Mouse (Mus musculus) hindbrain, embryonic 14.5 days (tissue): ENCODE measurements around the gene Tshb. TPM values are rescaled to one million over a fixed set of nuclear protein-coding genes. Genes with fewer than 3 reads are reported as not detected.

Experiments used
- ATAC-seq: fragments of 200-750 bp; cut with Nextera tagmentation; 2 replicates; pipeline ENCODE4 v1.8.0; 2017; ENCODE audit warnings: moderate number of reproducible peaks, mild to moderate bottlenecking, moderate TSS enrichment, moderate library complexity; ENCODE audit not compliant: low FRiP score
- DNase-seq: peaks from one replicate; pipeline ENCODE4 v3.0.0-alpha.2; 2015; ENCODE audit warnings: low spot score
- H3K27ac ChIP-seq: fragments of 300-500 bp; sonication (generic); 2 replicates; pipeline ENCODE4 v1.5.1; 2014; ENCODE audit warnings: mild to moderate bottlenecking, moderate library complexity
- H3K27me3 ChIP-seq: fragments of 300-500 bp; sonication (generic); 2 replicates; pipeline ENCODE4 v1.6.1; 2014; ENCODE audit warnings: mild to moderate bottlenecking, low read length, mixed read lengths; ENCODE audit not compliant: control insufficient read depth, insufficient read depth
- H3K36me3 ChIP-seq: fragments of 300-500 bp; sonication (generic); replicated peaks from 2 replicates; pipeline ENCODE4 v1.6.1; 2014; ENCODE audit not compliant: control insufficient read depth, insufficient read depth
- H3K4me1 ChIP-seq: fragments of 300-500 bp; sonication (generic); replicated peaks from 2 replicates; pipeline ENCODE4 v1.6.1; 2014; ENCODE audit warnings: antibody characterized with exemption, low read length, mixed read lengths; ENCODE audit not compliant: control insufficient read depth, insufficient read depth
- H3K4me2 ChIP-seq: fragments of 300-500 bp; sonication (generic); replicated peaks from 2 replicates; pipeline ENCODE4 v1.6.1; 2014; ENCODE audit warnings: mild to moderate bottlenecking, moderate library complexity
- H3K4me3 ChIP-seq: fragments of 300-500 bp; sonication (generic); replicated peaks from 2 replicates; pipeline ENCODE4 v1.5.1; 2014; ENCODE audit warnings: mild to moderate bottlenecking, low read length
- H3K9ac ChIP-seq: fragments of 300-500 bp; sonication (generic); 2 replicates; pipeline ENCODE4 v1.6.1; 2014
- H3K9me3 ChIP-seq: fragments of 300-500 bp; sonication (generic); 2 replicates; pipeline ENCODE4 v1.6.1; 2016; ENCODE audit warnings: low read length; ENCODE audit not compliant: control insufficient read depth
- WGBS: fragments of 180-500 bp; shearing (Covaris S2); extraction: QIAGEN DNeasy Blood & Tissue Kit; methylation state at CpG from one replicate; pipeline ENCODE4 v1.1.7; 2014; 5-methylcytosine and 5-hydroxymethylcytosine counted together
- polyA plus RNA-seq: library from polyadenylated mRNA; unstranded; fragments of >200 nt; fragmentation: Nextera tagmentation; extraction: Ambion mirVana; gene quantifications from 2 replicates; pipeline ENCODE4 v1.2.1, GENCODE M21; 2014

The Tshb gene
- polyA plus RNA-seq, 1 experiment from 2014 or later, result 0.31 TPM

DNA sequence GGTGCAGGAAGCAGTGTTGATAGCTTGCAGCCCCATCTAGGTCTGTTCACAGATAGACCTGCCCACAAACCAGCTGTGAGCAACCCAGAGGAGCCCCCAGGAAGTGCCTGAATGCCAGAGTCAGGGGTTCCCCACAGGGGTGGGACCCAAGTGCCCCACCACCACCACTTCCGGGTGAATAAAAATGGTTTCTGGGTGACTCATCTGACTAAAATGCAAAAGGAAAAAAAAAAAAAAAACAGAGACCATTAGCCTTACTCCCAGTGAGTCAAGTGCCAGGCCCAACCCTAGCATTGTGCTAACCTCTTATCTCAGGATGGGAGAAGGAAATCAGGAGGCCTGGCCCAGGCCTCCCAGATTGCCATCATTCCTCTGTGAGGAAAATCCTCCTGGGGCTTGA, 26.7 kb downstream of the Tshb start:
- H3K36me3 ChIP-seq, result peaks cover 20% of the 10 kb centered on the region
- H3K4me3 ChIP-seq, result no peak overlapping the region
- WGBS, result 79% methylated on average over 1 of the region's 1 CpGs

DNA sequence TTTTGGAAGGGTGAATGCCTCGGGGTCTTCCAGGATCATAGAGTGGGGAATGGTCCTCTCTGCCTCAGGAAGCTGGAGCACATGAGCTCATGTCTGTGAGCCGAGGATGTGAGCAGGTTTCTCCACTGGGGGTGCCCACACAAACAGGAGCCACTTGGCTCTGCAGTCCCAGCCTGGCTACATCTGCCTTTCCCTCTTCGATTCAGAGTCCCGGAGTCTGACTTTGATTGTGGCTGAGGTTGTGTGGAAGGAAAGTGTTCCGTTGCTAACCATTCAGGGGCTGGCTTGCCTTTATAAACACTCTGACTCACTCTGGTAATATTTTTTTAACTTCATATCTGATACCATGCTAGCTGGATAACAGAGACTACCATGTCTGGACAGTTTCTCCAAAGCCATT, 30.1 kb downstream of the Tshb start:
- no peak overlapping the region for H3K9ac ChIP-seq
- ATAC-seq (no peak), DNase-seq (no peak)
- H3K27me3 ChIP-seq, result no peaks in the 10 kb centered on the region
- H3K36me3 ChIP-seq, result 0 out of 2 replicates have a peak, but pooled peaks cover 5% of the 10 kb centered on the region
- H3K9me3 ChIP-seq, result no peaks in the 10 kb centered on the region
- no peak overlapping the region for H3K4me2 ChIP-seq
- 86% methylated on average over 5 of the region's 5 CpGs for WGBS
- no peaks in the 10 kb centered on the region; the same call in 1 of the 2 replicates for H3K4me1 ChIP-seq
- no peak overlapping the region for H3K4me3 ChIP-seq
- H3K27ac ChIP-seq, result no peak overlapping the region

More for the DNA sequence above, 26.7 kb downstream of the Tshb start:
- Histone ChIP-seq H3K4me2 (no peak overlapping the region), H3K27ac (no peak overlapping the region), H3K4me1 (no peaks in the 10 kb centered on the region), H3K9me3 (no peaks in the 10 kb centered on the region), H3K9ac (no peak overlapping the region), H3K27me3 (no peaks in the 10 kb centered on the region)
- ATAC-seq (no peak), DNase-seq (no peak)

DNA sequence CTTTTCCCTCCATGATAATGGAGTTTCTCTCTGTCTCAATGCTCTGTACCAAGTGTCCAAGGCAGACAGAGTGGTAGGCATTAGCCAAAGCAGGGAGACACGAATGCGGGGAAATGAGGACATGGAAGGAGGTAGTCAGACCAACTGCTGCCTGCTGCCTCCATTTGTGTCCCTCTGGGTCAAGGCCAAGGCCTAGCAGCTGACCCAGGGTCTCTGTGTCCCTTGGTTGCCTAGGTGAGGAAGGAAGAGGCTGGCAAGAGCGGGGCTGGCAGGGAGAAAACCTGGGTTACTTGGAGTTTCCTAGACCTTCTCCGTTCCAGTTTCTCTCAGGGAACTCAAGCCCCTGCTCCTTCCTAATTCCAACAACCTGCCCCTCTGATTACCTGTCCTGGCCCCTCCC, 30.5 kb downstream of the Tshb start:
- no peaks in the 10 kb centered on the region; the same call in 1 of the 2 replicates for H3K4me1 ChIP-seq
- WGBS, result 92% methylated on average over 4 of the region's 4 CpGs
- no peak overlapping the region for H3K27ac ChIP-seq
- ATAC-seq (no peak), DNase-seq (no peak)
- 0 out of 2 replicates have a peak, but pooled peaks cover 5% of the 10 kb centered on the region for H3K36me3 ChIP-seq
- H3K9me3 ChIP-seq, result no peaks in the 10 kb centered on the region
- H3K9ac ChIP-seq, result no peak overlapping the region
- H3K27me3 ChIP-seq, result no peaks in the 10 kb centered on the region
- no peak overlapping the region for H3K4me2 ChIP-seq
- no peak overlapping the region for H3K4me3 ChIP-seq

DNA sequence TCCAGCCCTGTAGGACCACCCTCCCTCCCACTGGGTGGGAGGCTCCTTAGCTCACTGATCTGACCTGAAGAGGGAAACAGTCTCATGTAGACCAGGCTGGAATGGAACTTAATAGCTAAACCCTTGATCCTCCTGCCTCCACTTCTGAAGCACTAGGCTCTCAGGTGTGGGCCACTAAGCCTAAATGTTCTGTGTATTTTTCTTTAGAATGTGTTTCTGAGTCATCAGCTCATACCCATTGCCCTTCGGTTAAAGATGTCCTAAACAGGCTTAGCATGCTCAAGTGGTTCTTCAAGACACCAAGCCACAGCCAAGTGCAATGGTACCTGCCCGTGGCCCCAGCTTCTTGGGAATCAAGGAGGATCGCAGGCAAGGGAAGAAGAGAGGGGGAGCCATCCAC, 31.0 kb downstream of the Tshb start:
- Histone ChIP-seq H3K36me3 (0 out of 2 replicates have a peak, but pooled peaks cover 5% of the 10 kb centered on the region), H3K4me3 (no peak overlapping the region)
- WGBS, result 93% methylated on average over 3 of the region's 3 CpGs

DNA sequence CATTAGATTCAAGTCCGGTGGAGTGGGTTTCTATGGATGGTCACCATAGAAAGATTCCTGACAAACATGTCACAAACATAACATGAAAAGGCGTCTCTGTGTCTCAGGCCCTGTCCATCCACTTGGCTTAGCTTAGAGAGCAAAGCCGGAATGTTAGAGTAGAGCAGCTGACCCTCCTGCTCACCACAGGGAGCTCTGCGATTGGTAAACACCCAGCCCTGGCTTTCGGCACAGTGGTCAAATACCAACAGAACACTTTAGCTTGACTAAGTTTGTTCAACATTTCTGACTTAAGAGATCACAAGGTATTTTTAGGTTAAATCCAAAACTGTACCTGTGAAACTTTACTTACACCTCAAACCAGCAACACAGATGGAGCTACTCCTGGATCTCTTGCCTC, 31.4 kb downstream of the Tshb start:
- WGBS, result 88% methylated on average over 5 of the region's 5 CpGs
- no peak overlapping the region for H3K9ac ChIP-seq
- 0 out of 2 replicates have a peak, but pooled peaks cover 5% of the 10 kb centered on the region for H3K36me3 ChIP-seq
- no peak overlapping the region for H3K27ac ChIP-seq
- H3K4me1 ChIP-seq, result no peaks in the 10 kb centered on the region; the same call in 1 of the 2 replicates
- no peaks in the 10 kb centered on the region for H3K9me3 ChIP-seq
- H3K4me2 ChIP-seq, result no peak overlapping the region
- no peak for ATAC-seq
- no peaks in the 10 kb centered on the region for H3K27me3 ChIP-seq
- no peak for DNase-seq
- H3K4me3 ChIP-seq, result no peak overlapping the region

More for the DNA sequence above, 31.0 kb downstream of the Tshb start:
- Histone ChIP-seq H3K9ac (no peak overlapping the region), H3K4me2 (no peak overlapping the region), H3K9me3 (no peaks in the 10 kb centered on the region), H3K4me1 (no peaks in the 10 kb centered on the region; the same call in 1 of the 2 replicates), H3K27me3 (no peaks in the 10 kb centered on the region), H3K27ac (no peak overlapping the region)
- DNase-seq, result no peak
- no peak for ATAC-seq

DNA sequence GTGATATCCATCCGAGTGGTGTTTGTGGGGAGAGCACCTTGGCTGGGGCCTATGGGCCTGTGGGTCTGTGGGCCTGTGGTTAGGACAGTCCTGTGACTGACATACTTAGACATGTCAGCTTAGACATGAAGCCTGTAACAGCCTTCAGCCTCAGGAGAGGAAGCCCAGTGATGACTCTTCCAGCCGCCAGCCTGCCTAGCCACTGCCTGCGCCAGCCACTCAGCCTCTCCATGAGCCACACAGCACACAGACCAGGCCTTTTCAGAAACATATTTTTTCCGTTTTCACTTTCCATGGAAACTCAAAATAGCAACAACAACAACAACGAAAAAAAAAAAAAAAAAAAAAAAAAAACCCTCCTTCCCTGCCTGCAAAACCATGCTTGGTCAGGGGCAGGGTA, 33.8 kb downstream of the Tshb start:
- DNase-seq, result no peak
- H3K9me3 ChIP-seq, result no peaks in the 10 kb centered on the region
- no peak overlapping the region for H3K4me2 ChIP-seq
- H3K9ac ChIP-seq, result no peak overlapping the region
- no peak overlapping the region for H3K4me3 ChIP-seq
- peaks cover 7% of the 10 kb centered on the region; the same call in 1 of the 2 replicates for H3K4me1 ChIP-seq
- H3K27ac ChIP-seq, result no peak overlapping the region
- H3K27me3 ChIP-seq, result no peaks in the 10 kb centered on the region
- ATAC-seq, result no peak
- 0 out of 2 replicates have a peak, but pooled peaks cover 5% of the 10 kb centered on the region for H3K36me3 ChIP-seq
- WGBS, result 86% methylated on average over 5 of the region's 5 CpGs

DNA sequence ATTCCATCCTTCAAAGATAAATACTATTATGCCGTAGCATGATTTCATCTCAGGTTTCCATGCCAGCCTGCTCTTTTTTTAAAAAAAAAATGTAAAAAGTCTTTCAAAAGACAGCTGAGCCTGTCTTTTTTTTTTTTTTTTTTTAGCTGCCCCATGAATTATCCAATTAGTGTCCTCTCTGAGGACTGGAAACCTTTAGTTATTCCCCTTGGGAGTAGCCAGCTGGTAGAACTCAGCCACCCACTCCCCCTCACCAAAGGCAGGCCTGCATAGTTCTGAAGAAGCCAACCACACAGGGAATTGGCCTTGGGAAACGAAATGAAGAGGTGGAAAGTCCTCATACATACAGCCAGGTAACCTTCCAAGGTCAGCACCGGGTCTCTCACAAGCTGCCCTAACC, 34.5 kb downstream of the Tshb start:
- DNase-seq (no peak), ATAC-seq (no peak)

DNA sequence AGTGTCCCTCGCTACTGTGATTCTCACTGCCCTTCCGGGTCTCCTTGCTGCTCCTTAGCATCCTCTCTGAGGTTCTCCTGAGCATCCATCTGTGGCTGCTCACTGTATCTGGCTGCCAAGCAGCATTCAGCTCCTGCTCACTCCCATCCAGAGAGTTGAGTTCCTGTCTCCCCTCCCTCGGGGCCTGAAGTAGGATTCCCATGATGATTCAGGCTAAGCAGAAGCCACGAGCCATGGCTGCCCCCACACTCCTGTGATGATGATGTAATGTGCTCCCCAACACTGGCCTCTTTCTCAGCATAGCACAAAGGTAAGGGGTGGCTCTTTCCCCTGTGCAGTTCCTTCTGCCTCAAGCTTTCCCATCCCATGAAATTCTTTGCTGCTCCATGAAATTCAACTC, 36.3 kb downstream of the Tshb start:
- Histone ChIP-seq H3K4me3 (no peak overlapping the region), H3K4me1 (peaks cover 12% of the 10 kb centered on the region; the same call in 1 of the 2 replicates), H3K27ac (no peak overlapping the region), H3K27me3 (no peaks in the 10 kb centered on the region), H3K4me2 (no peak overlapping the region), H3K9ac (no peak overlapping the region), H3K9me3 (no peaks in the 10 kb centered on the region), H3K36me3 (no peaks in the 10 kb centered on the region)
- DNase-seq, result no peak
- no peak for ATAC-seq
- WGBS, result 89% methylated on average over 4 of the region's 4 CpGs

More for the DNA sequence above, 34.5 kb downstream of the Tshb start:
- Histone ChIP-seq H3K9ac (no peak overlapping the region), H3K4me3 (no peak overlapping the region), H3K4me1 (peaks cover 12% of the 10 kb centered on the region; the same call in 1 of the 2 replicates), H3K4me2 (no peak overlapping the region), H3K27ac (no peak overlapping the region), H3K36me3 (0 out of 2 replicates have a peak, but pooled peaks cover 5% of the 10 kb centered on the region), H3K27me3 (no peaks in the 10 kb centered on the region), H3K9me3 (no peaks in the 10 kb centered on the region)
- WGBS, result 67% methylated on average over 3 of the region's 3 CpGs

DNA sequence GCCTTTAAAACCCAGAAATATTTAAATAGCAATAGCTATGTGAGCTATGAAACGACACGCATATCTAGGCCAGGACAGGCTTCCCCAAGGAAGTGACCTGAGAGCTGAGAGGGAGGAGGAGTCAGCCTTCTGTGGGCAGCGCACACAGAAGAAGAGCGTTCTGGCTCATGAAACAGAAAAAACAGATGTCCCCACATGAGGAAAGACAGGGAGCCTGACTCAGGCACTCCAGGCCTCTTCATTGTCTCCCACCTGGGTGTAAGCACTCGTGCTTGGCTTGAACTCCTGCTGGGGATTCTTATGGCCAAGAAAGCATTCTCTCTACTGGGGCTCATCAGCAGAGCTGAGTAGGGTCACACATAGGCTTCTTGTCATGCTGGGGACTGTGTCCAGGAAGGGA, 37.9 kb downstream of the Tshb start:
- WGBS, result 40% methylated on average over 5 of the region's 5 CpGs
- no peak for ATAC-seq

More for the DNA sequence above, 37.9 kb downstream of the Tshb start:
- no peaks in the 10 kb centered on the region for H3K27me3 ChIP-seq
- H3K9me3 ChIP-seq, result no peaks in the 10 kb centered on the region
- no peaks in the 10 kb centered on the region for H3K36me3 ChIP-seq
- H3K4me3 ChIP-seq, result no peak overlapping the region
- no peak for DNase-seq
- no peak overlapping the region for H3K27ac ChIP-seq
- no peak overlapping the region for H3K4me2 ChIP-seq
- H3K9ac ChIP-seq, result no peak overlapping the region
- peaks cover 12% of the 10 kb centered on the region; the same call in 1 of the 2 replicates for H3K4me1 ChIP-seq
